Mouse (Mus musculus): ENCODE data around the gene Prkd2. TPM values are rescaled to one million over a fixed set of nuclear protein-coding genes. Genes with fewer than 3 reads are reported as not detected.

Gene Prkd2
- polyA plus RNA-seq (2017; shearing (Covaris generic)): 100 to 1,000 TPM; 143 to 190 TPM

GRCm38 (mm10) chr7:16842645-16843063, at the start of gene Prkd2:
TSS of gene Prkd2 (plus strand) at chr7:16842902.

GRCm38 (mm10) chr7:16815351-16815941, 27.3 kb upstream of the Prkd2 start, which contains the start of gene Strn4:
TSS of gene Strn4 (plus strand) at chr7:16815889.

GRCm38 (mm10) chr7:16816475-16817122, 26.1 kb upstream of the Prkd2 start, which contains the start of gene Fkrp:
TSS of gene Fkrp (minus strand) at chr7:16816732.

GRCm38 (mm10) chr7:16875310-16875325, 32.4 kb downstream of the Prkd2 start, which contains the start of gene Dact3:
TSS of gene Dact3 (plus strand) at chr7:16875317.

GRCm38 (mm10) chr7:16891641-16892351, 49.1 kb downstream of the Prkd2 start, which contains the start of gene Gng8:
TSS of gene Gng8 (plus strand) at chr7:16891786.

GRCm38 (mm10) chr7:16906281-16906680, 63.6 kb downstream of the Prkd2 start, which contains the start of gene Ptgir:
TSS of gene Ptgir (plus strand) at chr7:16906490.

Other genes with a start within 250 kb of the Prkd2 start
- gene Arhgap35, start 227.9 kb upstream of the Prkd2 start, polyA plus RNA-seq (2017; shearing (Covaris generic)): 1 to 10 TPM; 4.0 to 4.2 TPM
- gene Ceacam15, start 167.2 kb upstream of the Prkd2 start, polyA plus RNA-seq (2017; shearing (Covaris generic)): under 1 TPM; 0.68 to 0.79 TPM
- not detected for gene Ceacam9, start 121.0 kb upstream of the Prkd2 start, polyA plus RNA-seq (2017; shearing (Covaris generic))
- gene Ap2s1, start 104.5 kb upstream of the Prkd2 start, polyA plus RNA-seq (2017; shearing (Covaris generic)): 100 to 1,000 TPM; 259 to 270 TPM
- gene Slc1a5, start 61.6 kb upstream of the Prkd2 start, polyA plus RNA-seq (2017; shearing (Covaris generic)): 100 to 1,000 TPM; 197 to 316 TPM
- 10 to 100 TPM; 61.5 to 74.8 TPM for gene Strn4, start 27.0 kb upstream of the Prkd2 start, polyA plus RNA-seq (2017; shearing (Covaris generic))
- 10 to 100 TPM; 19.1 to 22.7 TPM for gene Fkrp, start 26.2 kb upstream of the Prkd2 start, polyA plus RNA-seq (2017; shearing (Covaris generic))
- gene Dact3, start 32.4 kb downstream of the Prkd2 start, polyA plus RNA-seq (2017; shearing (Covaris generic)): under 1 TPM; 0.07 to 0.42 TPM
- not detected for gene Gng8, start 48.9 kb downstream of the Prkd2 start, polyA plus RNA-seq (2017; shearing (Covaris generic))
- 10 to 100 TPM; 11.2 to 16.3 TPM for gene Ptgir, start 63.6 kb downstream of the Prkd2 start, polyA plus RNA-seq (2017; shearing (Covaris generic))
- 100 to 1,000 TPM; 191 to 201 TPM for gene Calm3, start 81.2 kb downstream of the Prkd2 start, polyA plus RNA-seq (2017; shearing (Covaris generic))
- gene Pnmal2, start 101.8 kb downstream of the Prkd2 start, polyA plus RNA-seq (2017; shearing (Covaris generic)): not detected
- gene Pnmal1, start 116.8 kb downstream of the Prkd2 start, polyA plus RNA-seq (2017; shearing (Covaris generic)): under 1 TPM in 1 of 2 experiments, not detected in 1; 0.07 TPM
- gene Gm42372, start 140.2 kb downstream of the Prkd2 start, polyA plus RNA-seq (2017; shearing (Covaris generic)): 1 to 10 TPM; 2.2 to 3.0 TPM
- under 1 TPM; 0.05 to 0.31 TPM for gene Ccdc8, start 149.8 kb downstream of the Prkd2 start, polyA plus RNA-seq (2017; shearing (Covaris generic))
- gene Ppp5c, start 185.0 kb downstream of the Prkd2 start, polyA plus RNA-seq (2017; shearing (Covaris generic)): 100 to 1,000 TPM in 1 of 2 experiments, 10 to 100 TPM in 1; 99.7 to 101 TPM
- gene Hif3a, start 219.5 kb downstream of the Prkd2 start, polyA plus RNA-seq (2017; shearing (Covaris generic)): under 1 TPM in 1 of 2 experiments, not detected in 1; 0.98 TPM
- gene Psg16, start 231.1 kb downstream of the Prkd2 start, polyA plus RNA-seq (2017; shearing (Covaris generic)): under 1 TPM; 0.43 to 0.69 TPM